Mouse (Mus musculus) stomach, postnatal 0 days (tissue): ENCODE results near the gene Mcmbp. TPM values are rescaled to one million over a fixed set of nuclear protein-coding genes. Genes with fewer than 3 reads are reported as not detected.

ENCODE experiments used
- ATAC-seq: fragments of 200-750 bp; cut with Nextera tagmentation; 2 replicates; pipeline ENCODE4 v1.8.0; 2017; ENCODE audit not compliant: low FRiP score, low TSS enrichment
- DNase-seq: peaks from one replicate; pipeline ENCODE4 v3.0.0-alpha.2; 2016; ENCODE audit warnings: low spot score
- H3K27ac ChIP-seq: fragments of 300-500 bp; sonication (generic); replicated peaks from 2 replicates; pipeline ENCODE4 v1.5.1; 2014; ENCODE audit warnings: mild to moderate bottlenecking, control low read depth
- H3K27me3 ChIP-seq: fragments of 300-500 bp; sonication (generic); 2 replicates; pipeline ENCODE4 v1.6.1; 2014; ENCODE audit warnings: low read length; ENCODE audit not compliant: control insufficient read depth, insufficient read depth
- H3K36me3 ChIP-seq: fragments of 300-500 bp; sonication (generic); 2 replicates; pipeline ENCODE4 v1.6.1; 2014; ENCODE audit warnings: low read length, mixed read lengths; ENCODE audit not compliant: control insufficient read depth, insufficient read depth
- H3K4me1 ChIP-seq: fragments of 300-500 bp; sonication (generic); replicated peaks from 2 replicates; pipeline ENCODE4 v1.6.1; 2014; ENCODE audit warnings: antibody characterized with exemption; ENCODE audit not compliant: control insufficient read depth, insufficient read depth
- H3K4me2 ChIP-seq: fragments of 300-500 bp; sonication (generic); replicated peaks from 2 replicates; pipeline ENCODE4 v1.6.1; 2014; ENCODE audit warnings: low read depth, mild to moderate bottlenecking, control low read depth, moderate library complexity
- H3K4me3 ChIP-seq: fragments of 300-500 bp; sonication (generic); 2 replicates; pipeline ENCODE4 v1.5.1; 2014; ENCODE audit warnings: low read depth, low read length, control low read depth
- H3K9ac ChIP-seq: fragments of 300-500 bp; sonication (generic); 2 replicates; pipeline ENCODE4 v1.6.1; 2014; ENCODE audit warnings: mild to moderate bottlenecking, low read length, control low read depth, mixed read lengths
- H3K9me3 ChIP-seq: fragments of 300-500 bp; sonication (generic); 2 replicates; pipeline ENCODE4 v1.6.1; 2016; ENCODE audit warnings: low read length; ENCODE audit not compliant: control insufficient read depth
- CTCF ChIP-seq: IDR thresholded peaks from 2 replicates; pipeline ENCODE4 v1.5.1; 2016; ENCODE audit warnings: antibody characterized with exemption, low read depth, mild to moderate bottlenecking, moderate library complexity
- EP300 ChIP-seq: optimal IDR thresholded peaks from 2 replicates; pipeline ENCODE3; 2016; ENCODE audit warnings: antibody characterized with exemption
- WGBS: fragments of 180-500 bp; shearing (Covaris S2); extraction: QIAGEN DNeasy Blood & Tissue Kit; methylation state at CpG from one replicate; pipeline ENCODE4 v1.1.7; 2014; 5-methylcytosine and 5-hydroxymethylcytosine counted together
- polyA plus RNA-seq: library from polyadenylated mRNA; unstranded; fragments of >200 nt; fragmentation: Nextera tagmentation; extraction: Ambion mirVana; gene quantifications from 2 replicates; pipeline ENCODE4 v1.2.1, GENCODE M21; 2015

Mcmbp gene
- polyA plus RNA-seq, 1 experiment from 2014 or later: 37.1 TPM

- H3K9me3 ChIP-seq: no peaks in the 10 kb centered on the region
- 12% methylated on average over 7 of the region's 7 CpGs for WGBS
- H3K4me1 ChIP-seq: no peaks in the 10 kb centered on the region
- no peak overlapping the region for H3K9ac ChIP-seq
- TF ChIP-seq EP300 (no peak), CTCF (peak; percentile 97)
- no peak overlapping the region for H3K4me3 ChIP-seq
- H3K36me3 ChIP-seq: peaks cover 27% of the 10 kb centered on the region
- ATAC-seq (peak; percentile 72; the same call in 1 of the 2 replicates), DNase-seq (peak; percentile 83)
- H3K27ac ChIP-seq: no peak overlapping the region
- no peak overlapping the region for H3K4me2 ChIP-seq
- no peaks in the 10 kb centered on the region for H3K27me3 ChIP-seq
These were observed 50.2 kb downstream of the Mcmbp start for GRCm38 (mm10) chr7:128690070-128690469.

- H3K27ac ChIP-seq: no peak overlapping the region
- WGBS: 89% methylated on average over 8 of the region's 8 CpGs
- no peak for DNase-seq
- ATAC-seq: no peak
- H3K27me3 ChIP-seq: no peaks in the 10 kb centered on the region
- no peaks in the 10 kb centered on the region for H3K9me3 ChIP-seq
- no peak for TF ChIP-seq CTCF
- TF ChIP-seq EP300: no peak
- H3K4me1 ChIP-seq: no peaks in the 10 kb centered on the region
- H3K36me3 ChIP-seq: peaks cover 26% of the 10 kb centered on the region
- no peak overlapping the region for H3K9ac ChIP-seq
- no peak overlapping the region for H3K4me2 ChIP-seq
- H3K4me3 ChIP-seq: no peak overlapping the region
These were observed 50.9 kb downstream of the Mcmbp start for GRCm38 (mm10) chr7:128689347-128689746.

GRCm38 (mm10) chr7:128687821-128688564 lies 52.3 kb downstream of the Mcmbp start:
- Histone ChIP-seq H3K36me3 (peaks cover 23% of the 10 kb centered on the region), H3K4me2 (peak overlapping the region; percentile 59), H3K4me3 (peak overlapping the region; percentile 41), H3K27me3 (no peaks in the 10 kb centered on the region), H3K27ac (no peak overlapping the region), H3K4me1 (no peaks in the 10 kb centered on the region), H3K9me3 (no peaks in the 10 kb centered on the region), H3K9ac (no peak overlapping the region)
- TF ChIP-seq CTCF (no peak; the same call in 1 of the 2 replicates), EP300 (no peak)
- DNase-seq (peak; percentile 70), ATAC-seq (peak; percentile 66; the same call in 1 of the 2 replicates)
- WGBS: 56% methylated on average over 56 of the region's 56 CpGs

- ATAC-seq (no peak), DNase-seq (no peak)
- Histone ChIP-seq H3K4me2 (no peak overlapping the region), H3K9me3 (no peaks in the 10 kb centered on the region), H3K9ac (no peak overlapping the region), H3K4me1 (no peaks in the 10 kb centered on the region), H3K36me3 (peaks cover 6% of the 10 kb centered on the region; the same call in 1 of the 2 replicates), H3K27ac (no peak overlapping the region), H3K27me3 (no peaks in the 10 kb centered on the region), H3K4me3 (no peak overlapping the region)
- WGBS: 74% methylated on average over 3 of the region's 3 CpGs
- TF ChIP-seq CTCF (no peak), EP300 (no peak)
These were observed 61.7 kb downstream of the Mcmbp start for GRCm38 (mm10) chr7:128678546-128678945.

- Histone ChIP-seq H3K9me3 (no peaks in the 10 kb centered on the region), H3K9ac (no peak overlapping the region), H3K4me2 (no peak overlapping the region; the same call in 1 of the 2 replicates), H3K27ac (peak overlapping the region; percentile 35; the same call in 1 of the 2 replicates), H3K27me3 (no peaks in the 10 kb centered on the region), H3K4me1 (no peaks in the 10 kb centered on the region), H3K4me3 (no peak overlapping the region), H3K36me3 (peaks cover 5% of the 10 kb centered on the region; the same call in 1 of the 2 replicates)
- peak; percentile 38; the same call in 1 of the 2 replicates for ATAC-seq
- WGBS: 22% methylated on average over 15 of the region's 15 CpGs
- TF ChIP-seq CTCF (no peak), EP300 (no peak)
- peak; percentile 28 for DNase-seq
These were observed 67.8 kb downstream of the Mcmbp start for GRCm38 (mm10) chr7:128672408-128673010.

GRCm38 (mm10) chr7:128671952-128672351 lies 68.3 kb downstream of the Mcmbp start:
- Histone ChIP-seq H3K4me1 (no peaks in the 10 kb centered on the region), H3K27ac (no peak overlapping the region), H3K27me3 (no peaks in the 10 kb centered on the region), H3K36me3 (peaks cover 5% of the 10 kb centered on the region; the same call in 1 of the 2 replicates), H3K9ac (no peak overlapping the region), H3K9me3 (no peaks in the 10 kb centered on the region), H3K4me2 (no peak overlapping the region), H3K4me3 (no peak overlapping the region)
- peak; percentile 24 for DNase-seq
- WGBS: 33% methylated on average over 8 of the region's 8 CpGs
- ATAC-seq: no peak
- TF ChIP-seq EP300: no peak
- no peak for TF ChIP-seq CTCF
